Mouse (Mus musculus) liver, embryonic 11.5 days (tissue): ENCODE results near the gene Qk. TPM values are rescaled to one million over a fixed set of nuclear protein-coding genes. Genes with fewer than 3 reads are reported as not detected.

Experiments
- ATAC-seq: fragments of 200-750 bp; cut with Nextera tagmentation; replicated peaks from 2 replicates; pipeline ENCODE4 v1.8.0; 2017; ENCODE audit warnings: moderate number of reproducible peaks, mild to moderate bottlenecking, moderate TSS enrichment, moderate library complexity; ENCODE audit not compliant: low FRiP score
- DNase-seq: peaks from one replicate; pipeline ENCODE4 v3.0.0-alpha.2; 2017; ENCODE audit warnings: low spot score
- H3K27ac ChIP-seq: fragments of 300-500 bp; sonication (generic); 2 replicates; pipeline ENCODE4 v1.5.1; 2014; ENCODE audit warnings: mild to moderate bottlenecking, low read depth, low read length, control low read depth
- H3K27me3 ChIP-seq: fragments of 300-500 bp; sonication (generic); replicated peaks from 2 replicates; pipeline ENCODE4 v1.6.1; 2014; ENCODE audit warnings: low read length, mixed read lengths; ENCODE audit not compliant: control insufficient read depth, insufficient read depth
- H3K36me3 ChIP-seq: fragments of 300-500 bp; sonication (generic); 2 replicates; pipeline ENCODE4 v1.6.1; 2014; ENCODE audit warnings: mild to moderate bottlenecking, low read length, moderate library complexity, mixed read lengths; ENCODE audit not compliant: control insufficient read depth, insufficient read depth
- H3K4me1 ChIP-seq: fragments of 300-500 bp; sonication (generic); replicated peaks from 2 replicates; pipeline ENCODE4 v1.6.1; 2014; ENCODE audit warnings: low read length, mixed read lengths; ENCODE audit not compliant: control insufficient read depth, insufficient read depth
- H3K4me2 ChIP-seq: fragments of 300-500 bp; sonication (generic); 2 replicates; pipeline ENCODE4 v1.6.1; 2014; ENCODE audit warnings: mild to moderate bottlenecking, control low read depth, moderate library complexity
- H3K4me3 ChIP-seq: fragments of 300-500 bp; sonication (generic); 2 replicates; pipeline ENCODE4 v1.5.1; 2014; ENCODE audit warnings: low read depth, low read length, control low read depth
- H3K9ac ChIP-seq: fragments of 300-500 bp; sonication (generic); 2 replicates; pipeline ENCODE4 v1.6.1; 2014; ENCODE audit warnings: low read depth, low read length, control low read depth
- H3K9me3 ChIP-seq: fragments of 300-500 bp; sonication (generic); 2 replicates; pipeline ENCODE4 v1.6.1; 2016; ENCODE audit warnings: low read length, inconsistent platforms, mixed read lengths; ENCODE audit not compliant: control insufficient read depth
- WGBS: fragments of 180-500 bp; shearing (Covaris S2); extraction: QIAGEN DNeasy Blood & Tissue Kit; methylation state at CpG from one replicate; pipeline ENCODE4 v1.1.7; 2014; 5-methylcytosine and 5-hydroxymethylcytosine counted together
- polyA plus RNA-seq: library from polyadenylated mRNA; unstranded; fragments of >200 nt; fragmentation: Nextera tagmentation; extraction: Ambion mirVana; gene quantifications from 2 replicates; pipeline ENCODE4 v1.2.1, GENCODE M21; 2014

The Qk gene
- polyA plus RNA-seq, 1 experiment from 2014 or later = 20.3 TPM

DNA sequence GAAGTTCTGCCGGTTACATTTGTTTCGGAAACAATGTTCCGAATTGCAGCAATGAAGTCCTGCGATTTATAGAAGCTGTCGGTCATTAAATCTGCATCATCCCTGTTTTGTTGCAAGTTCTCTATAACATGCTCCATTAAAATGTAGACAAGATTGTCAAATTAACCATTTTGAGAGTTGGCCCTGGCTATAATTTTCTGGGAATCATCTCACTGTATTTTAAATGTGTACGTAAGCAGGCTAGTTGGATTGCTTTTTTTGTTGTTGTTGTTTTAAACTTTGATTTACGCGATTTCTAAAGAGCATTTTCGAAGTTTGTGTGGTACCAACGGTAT lies 769 bp upstream of the Qk start:
- Histone ChIP-seq H3K4me2 (peak overlapping the region; percentile 79), H3K4me3 (peak overlapping the region; percentile 92), H3K36me3 (no peaks in the 10 kb centered on the region), H3K4me1 (peaks cover 7% of the 10 kb centered on the region; the same call in 1 of the 2 replicates), H3K27me3 (no peaks in the 10 kb centered on the region), H3K9me3 (no peaks in the 10 kb centered on the region), H3K9ac (peak overlapping the region; percentile 96), H3K27ac (peak overlapping the region; percentile 97; the same call in 1 of the 2 replicates)
- ATAC-seq (no peak), DNase-seq (no peak)
- 26% methylated on average over 10 of the region's 10 CpGs for WGBS

- Histone ChIP-seq H3K27ac (peak overlapping the region; percentile 97), H3K4me2 (peak overlapping the region; percentile 79), H3K4me3 (peak overlapping the region; percentile 92), H3K4me1 (peaks cover 12% of the 10 kb centered on the region), H3K9ac (peak overlapping the region; percentile 94), H3K36me3 (no peaks in the 10 kb centered on the region), H3K27me3 (no peaks in the 10 kb centered on the region), H3K9me3 (no peaks in the 10 kb centered on the region)
- DNase-seq = no peak
- WGBS = 0% methylated on average over 33 of the region's 46 CpGs
- ATAC-seq = no peak
Observed at GRCm38 (mm10) chr17:10319431-10319684, 296 bp downstream of the Qk start.

DNA sequence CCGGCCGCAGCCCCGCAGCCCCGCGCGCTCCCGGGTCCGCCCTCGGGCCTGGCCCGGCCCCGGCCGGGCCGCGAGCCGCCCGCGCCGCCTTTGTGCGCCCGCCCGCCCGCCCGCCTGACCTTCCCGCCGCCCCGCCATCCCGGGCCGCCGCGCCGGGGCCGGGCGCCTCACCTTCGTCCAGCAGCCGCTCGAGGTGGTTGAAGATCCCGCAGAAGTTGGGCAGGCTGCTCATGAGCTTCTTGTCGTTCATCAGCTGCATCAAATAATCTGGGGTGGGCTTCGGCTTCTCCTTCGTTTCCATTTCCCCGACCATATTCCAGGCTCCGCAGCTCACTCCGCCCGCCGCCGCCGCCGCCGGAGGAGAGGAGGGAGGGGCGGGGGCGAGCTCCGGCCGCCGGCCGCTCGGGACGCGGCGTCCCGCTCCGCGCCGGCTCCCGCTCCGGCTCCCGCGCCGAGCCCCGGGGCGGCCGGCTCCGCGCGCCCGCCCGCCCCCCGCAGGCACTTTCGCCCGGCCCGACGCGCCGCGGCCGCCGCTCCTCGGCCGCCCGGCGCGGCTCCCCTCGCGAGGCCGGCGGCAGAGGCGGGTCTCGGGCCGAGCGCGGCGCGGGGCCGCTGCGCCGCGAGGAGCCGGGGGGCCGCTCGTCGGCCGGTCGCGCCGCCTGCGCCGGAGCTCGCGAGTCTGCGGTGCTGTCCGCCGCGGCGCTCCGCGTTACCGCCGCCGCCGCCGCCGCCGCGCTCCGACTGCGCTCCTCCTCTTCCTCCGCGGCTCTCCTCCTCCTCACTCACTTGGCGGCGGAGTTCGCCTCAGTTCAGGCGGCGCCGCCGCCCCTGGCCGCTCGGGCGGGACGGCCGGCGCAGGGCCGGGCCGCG lies 858 bp downstream of the Qk start:
- peak; percentile 60 for DNase-seq
- Histone ChIP-seq H3K4me2 (peak overlapping the region; percentile 80), H3K27me3 (no peaks in the 10 kb centered on the region), H3K36me3 (no peaks in the 10 kb centered on the region), H3K4me1 (peaks cover 12% of the 10 kb centered on the region), H3K4me3 (peak overlapping the region; percentile 92), H3K9ac (peak overlapping the region; percentile 94), H3K9me3 (no peaks in the 10 kb centered on the region), H3K27ac (peak overlapping the region; percentile 97)
- WGBS = under 1% methylated on average over 71 of the region's 153 CpGs
- ATAC-seq = peak; percentile 54

DNA sequence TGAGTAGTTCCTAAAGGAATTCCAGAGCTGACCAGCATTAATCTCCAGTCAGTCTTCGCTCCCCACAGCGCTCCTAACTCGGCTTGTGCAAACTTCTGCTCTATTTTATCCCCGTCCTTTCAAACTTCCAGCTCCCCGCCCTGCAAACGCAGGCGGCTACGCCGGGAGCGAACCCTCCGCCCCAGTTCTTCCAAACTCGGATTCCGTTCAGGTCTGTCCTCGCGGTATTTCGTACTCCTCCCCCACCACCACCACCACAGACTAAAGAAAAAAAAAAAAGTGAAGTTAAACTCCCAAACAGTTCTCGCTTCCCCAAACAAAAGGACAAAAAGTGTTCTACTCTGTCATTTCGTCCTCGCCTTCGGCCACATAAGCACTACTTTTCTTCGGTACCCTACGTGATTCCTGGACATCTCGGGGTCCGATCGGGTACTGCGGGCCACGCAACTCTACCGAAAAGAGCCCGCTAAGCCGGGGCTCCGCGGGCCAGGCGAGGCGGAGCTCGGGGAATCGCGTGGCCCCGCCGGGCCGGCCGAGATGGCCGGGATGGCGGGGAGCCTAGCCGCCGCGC lies 1.6 kb downstream of the Qk start:
- DNase-seq (peak; percentile 72), ATAC-seq (peak; percentile 58)
- H3K27ac ChIP-seq = peak overlapping the region; percentile 97
- WGBS = under 1% methylated on average over 46 of the region's 46 CpGs
- no peaks in the 10 kb centered on the region for H3K9me3 ChIP-seq
- H3K4me1 ChIP-seq = peaks cover 12% of the 10 kb centered on the region
- no peaks in the 10 kb centered on the region for H3K27me3 ChIP-seq
- H3K4me2 ChIP-seq = peak overlapping the region; percentile 80
- H3K4me3 ChIP-seq = peak overlapping the region; percentile 92
- peak overlapping the region; percentile 94 for H3K9ac ChIP-seq
- H3K36me3 ChIP-seq = no peaks in the 10 kb centered on the region

DNA sequence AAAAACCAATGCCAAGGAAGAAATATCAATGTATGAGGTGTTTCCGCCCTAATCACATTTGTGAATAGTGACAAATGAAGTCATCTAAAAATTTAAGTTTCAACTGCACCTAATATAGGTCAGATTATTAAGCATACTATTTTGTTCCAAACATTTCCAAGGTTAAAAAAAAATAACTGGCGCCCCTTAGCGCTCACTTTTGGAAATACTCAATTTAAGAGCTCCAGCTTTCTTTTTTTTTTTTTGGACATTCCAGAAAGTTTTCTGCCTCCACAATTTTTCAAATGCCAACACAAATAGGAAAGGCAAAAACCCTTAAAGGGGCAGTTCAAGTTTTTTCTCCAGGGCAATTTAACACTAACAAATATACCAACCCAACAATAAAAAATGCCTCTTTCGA lies 2.5 kb downstream of the Qk start:
- Histone ChIP-seq H3K4me2 (peak overlapping the region; percentile 80), H3K9me3 (no peaks in the 10 kb centered on the region), H3K9ac (peak overlapping the region; percentile 94), H3K4me1 (peaks cover 17% of the 10 kb centered on the region), H3K36me3 (no peaks in the 10 kb centered on the region), H3K4me3 (peak overlapping the region; percentile 92), H3K27me3 (no peaks in the 10 kb centered on the region), H3K27ac (peak overlapping the region; percentile 97; the same call in 1 of the 2 replicates)
- ATAC-seq (no peak), DNase-seq (no peak)
- 7% methylated on average over 4 of the region's 4 CpGs for WGBS

DNA sequence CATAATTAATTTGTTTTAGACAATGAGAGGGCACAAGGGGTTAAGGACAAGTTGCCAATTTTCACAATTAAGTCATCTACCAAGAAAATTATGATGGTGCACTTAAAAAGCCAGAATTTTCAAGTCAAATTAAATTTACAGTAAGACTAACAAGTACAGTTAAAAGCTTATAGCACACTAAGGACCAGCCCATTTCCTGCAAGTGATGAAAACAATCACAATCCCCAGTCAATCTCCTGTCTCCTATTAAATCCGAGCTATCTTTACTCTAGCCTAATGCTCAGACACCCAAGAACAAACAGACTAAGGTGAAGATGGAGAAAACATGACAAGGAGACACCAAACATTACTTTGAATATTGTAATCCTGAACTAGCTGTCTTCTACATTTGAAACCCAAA lies 3.2 kb downstream of the Qk start:
- 11% methylated on average over 1 of the region's 1 CpGs for WGBS
- DNase-seq (no peak), ATAC-seq (no peak)
- H3K27me3 ChIP-seq = no peaks in the 10 kb centered on the region
- H3K4me2 ChIP-seq = peak overlapping the region; percentile 63
- H3K4me1 ChIP-seq = peaks cover 17% of the 10 kb centered on the region
- no peaks in the 10 kb centered on the region for H3K9me3 ChIP-seq
- no peak overlapping the region for H3K9ac ChIP-seq
- H3K27ac ChIP-seq = no peak overlapping the region
- no peaks in the 10 kb centered on the region for H3K36me3 ChIP-seq
- peak overlapping the region; percentile 34 for H3K4me3 ChIP-seq

GRCm38 (mm10) chr17:10310046-10310445 lies 9.6 kb downstream of the Qk start:
- WGBS = 68% methylated on average over 1 of the region's 1 CpGs
- H3K9me3 ChIP-seq = no peaks in the 10 kb centered on the region

DNA sequence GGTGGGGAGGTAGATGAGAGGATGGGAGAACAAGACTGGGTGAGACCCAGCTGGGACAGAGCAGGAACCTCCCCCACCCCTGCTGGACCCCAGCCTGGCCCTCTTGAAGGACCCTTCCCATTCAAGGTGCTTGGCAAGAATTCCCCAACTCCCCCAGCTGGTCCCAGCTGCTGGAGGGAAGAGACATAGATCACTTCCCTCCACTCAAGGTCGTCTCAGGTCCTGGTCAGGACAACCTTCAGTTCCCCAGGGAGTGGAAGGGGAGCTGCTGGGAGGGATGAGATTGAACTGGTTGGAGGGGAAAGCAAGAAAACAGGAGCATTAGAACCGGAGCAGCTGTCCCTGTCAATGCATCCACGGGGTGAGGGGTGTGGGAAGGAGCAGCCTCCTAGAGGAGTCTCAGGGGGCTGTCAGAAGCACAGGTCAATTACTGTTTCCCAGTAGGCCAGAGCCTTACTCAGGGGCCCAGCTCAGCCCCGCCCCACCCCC lies 10.5 kb downstream of the Qk start:
- Histone ChIP-seq H3K9ac (no peak overlapping the region), H3K4me3 (no peak overlapping the region), H3K27ac (no peak overlapping the region), H3K36me3 (no peaks in the 10 kb centered on the region), H3K4me1 (peaks cover 13% of the 10 kb centered on the region; the same call in 1 of the 2 replicates), H3K4me2 (no peak overlapping the region), H3K9me3 (no peaks in the 10 kb centered on the region), H3K27me3 (no peaks in the 10 kb centered on the region)
- no peak for ATAC-seq
- DNase-seq = no peak
- 60% methylated on average over 4 of the region's 4 CpGs for WGBS

More at GRCm38 (mm10) chr17:10310046-10310445, 9.6 kb downstream of the Qk start:
- no peak overlapping the region for H3K4me2 ChIP-seq
- H3K36me3 ChIP-seq = no peaks in the 10 kb centered on the region
- H3K9ac ChIP-seq = no peak overlapping the region
- no peak overlapping the region for H3K27ac ChIP-seq
- peaks cover 18% of the 10 kb centered on the region for H3K4me1 ChIP-seq
- H3K27me3 ChIP-seq = no peaks in the 10 kb centered on the region
- ATAC-seq (no peak), DNase-seq (no peak)
- no peak overlapping the region for H3K4me3 ChIP-seq

DNA sequence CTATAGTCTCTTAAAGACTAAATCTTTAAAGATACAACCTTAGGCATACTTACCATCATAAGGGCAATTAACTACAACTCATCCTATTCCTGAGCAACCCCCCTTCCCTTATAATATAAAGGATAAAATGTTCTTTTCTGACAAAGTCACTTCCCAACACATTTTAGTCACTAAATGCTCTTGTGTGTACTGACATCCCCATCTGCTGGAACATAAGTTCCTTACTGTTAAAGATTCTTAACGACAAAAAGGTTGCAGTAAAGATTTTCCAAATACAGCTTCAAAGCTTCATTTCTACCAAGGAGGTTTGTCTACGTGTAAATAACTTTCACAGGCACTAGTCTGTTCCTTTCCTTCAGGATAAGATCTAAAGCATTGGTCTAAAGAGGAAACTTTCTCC lies 13.2 kb downstream of the Qk start:
- no peaks in the 10 kb centered on the region for H3K36me3 ChIP-seq
- 76% methylated on average over 2 of the region's 2 CpGs for WGBS

More for the DNA sequence above, 13.2 kb downstream of the Qk start:
- Histone ChIP-seq H3K27me3 (no peaks in the 10 kb centered on the region), H3K9ac (no peak overlapping the region), H3K4me2 (no peak overlapping the region), H3K9me3 (no peaks in the 10 kb centered on the region), H3K4me1 (peaks cover 5% of the 10 kb centered on the region; the same call in 1 of the 2 replicates), H3K27ac (no peak overlapping the region), H3K4me3 (no peak overlapping the region)
- DNase-seq = no peak
- ATAC-seq = no peak
